Comparison of ENCODE assay signal across 19 mouse cellular contexts in genomic region chr6:97995606-97996307, GRCm38 (mm10).
DNase-seq lines count a peak whose midpoint lies in the region; ATAC-seq and TF ChIP-seq lines count a peak whose summit lies in the region.
"Had no signal": no experiment of that assay in that cellular context is flagged by ENCODE, and none has a peak within 500 bp of the region (broad histone marks: within the 10 kb centered on the region; RNA-seq: fewer than 3 reads in every experiment).

No protein-coding gene starts in this region.

- WGBS in liver, postnatal 0 days (ENCODE audit: insufficient replicate concordance): 33% methylated on average over 11 of the region's 11 CpGs
- WGBS in liver, embryonic 12.5 days (ENCODE audit: insufficient replicate concordance): 42% methylated on average over 11 of the region's 11 CpGs

- peak; percentile 15 for DNase-seq in liver, postnatal 0 days
- peak; percentile 15 for DNase-seq in MEL (ENCODE audit: low read depth, low spot score)
- DNase-seq in cerebellum, postnatal 14 days: no peak
- DNase-seq in left cerebral cortex, postnatal 10 days (ENCODE audit: extremely low spot score in 1 of 2, low spot score in 2 of 2): no peak
- DNase-seq: adrenal gland, postnatal 36 days; cerebellum, adult 8-10 months; gastrocnemius, postnatal 25 days; kidney, adult 8-10 months; lung, adult 2 months; midbrain, embryonic 14.5 days; right cerebral cortex, adult 18-20 months; thymus, postnatal 4 days had no signal

- no peak for TF ChIP-seq POLR2A in MEL (IDR thresholded peaks at IDR 0.05; ENCODE audit: control insufficient read depth in 1 of 2, insufficient read depth in 1 of 2, low read depth in 1 of 2, low read length in 2 of 2, poor library complexity in 1 of 2)

- TF ChIP-seq EP300 in liver, postnatal 0 days (IDR thresholded peaks at IDR 0.05; ENCODE audit: low read depth): no peak
- TF ChIP-seq EP300 in MEL (IDR thresholded peaks at IDR 0.05; ENCODE audit: low read depth in 1 of 2, low read length in 2 of 2): no peak

- H3K79me2 ChIP-seq in MEL (ENCODE audit: control insufficient read depth, insufficient read depth, low read length, poor library complexity): no peaks in the 10 kb centered on the region

- no peak overlapping the region for H3K4me3 ChIP-seq in liver, postnatal 0 days (ENCODE audit: low read depth, low read length)
- no peak overlapping the region for H3K4me3 ChIP-seq in liver, embryonic 12.5 days
- no peak overlapping the region for H3K4me3 ChIP-seq in MEL (ENCODE audit: control insufficient read depth in 1 of 2, insufficient read depth in 1 of 2, low read depth in 2 of 2, low read length in 2 of 2)
- H3K4me3 ChIP-seq: embryonic facial prominence, embryonic 13.5 days; forebrain, embryonic 15.5 days; heart, embryonic 10.5 days; limb, embryonic 15.5 days had no signal

- H3K9ac ChIP-seq in liver, postnatal 0 days (replicated peaks): no peak overlapping the region
- H3K9ac ChIP-seq in liver, embryonic 12.5 days: no peak overlapping the region
- no peak overlapping the region for H3K9ac ChIP-seq in MEL (ENCODE audit: control insufficient read depth, low read depth, low read length, poor library complexity, severe bottlenecking)
- H3K9ac ChIP-seq: embryonic facial prominence, embryonic 13.5 days; forebrain, embryonic 15.5 days; limb, embryonic 15.5 days had no signal

- H3K36me3 ChIP-seq in liver, postnatal 0 days (replicated peaks; ENCODE audit: insufficient read depth, low read length): no peaks in the 10 kb centered on the region
- H3K36me3 ChIP-seq in liver, embryonic 12.5 days: no peaks in the 10 kb centered on the region
- H3K36me3 ChIP-seq in MEL (ENCODE audit: control insufficient read depth in 1 of 2, insufficient read depth in 2 of 2, low read length in 2 of 2): no peaks in the 10 kb centered on the region
- H3K36me3 ChIP-seq: embryonic facial prominence, embryonic 13.5 days; forebrain, embryonic 15.5 days; limb, embryonic 15.5 days had no signal

- TF ChIP-seq CTCF in liver, postnatal 0 days (IDR thresholded peaks at IDR 0.05; ENCODE audit: low read depth): no peak
- no peak for TF ChIP-seq CTCF in MEL (IDR thresholded peaks at IDR 0.05 in 2 of 3, conservative IDR thresholded peaks at IDR 0.05 in 1 of 3; ENCODE audit: control insufficient read depth in 1 of 3, insufficient read depth in 1 of 3, low read depth in 2 of 3, low read length in 3 of 3, poor library complexity in 1 of 3, severe bottlenecking in 1 of 3)

- ATAC-seq in liver, postnatal 0 days: no peak
- no peak for ATAC-seq in liver, embryonic 12.5 days
- peak; percentile 96 for ATAC-seq in common myeloid progenitor, adult 5-6 weeks (replicated peaks; ENCODE audit: low read depth, poor library complexity, severe bottlenecking)
- ATAC-seq in monocyte, adult 5-6 weeks (replicated peaks; ENCODE audit: insufficient number of reproducible peaks, low FRiP score, low TSS enrichment, poor library complexity, severe bottlenecking): 0 out of 2 replicates have a peak, but pooled peaks have one; percentile 35
- ATAC-seq: forebrain, embryonic 15.5 days had no signal

- no peak overlapping the region for H3K27ac ChIP-seq in liver, postnatal 0 days (ENCODE audit: low read depth)
- H3K27ac ChIP-seq in liver, embryonic 12.5 days: no peak overlapping the region
- H3K27ac ChIP-seq in MEL (ENCODE audit: control insufficient read depth, low read depth, low read length): no peak overlapping the region
- H3K27ac ChIP-seq: embryonic facial prominence, embryonic 13.5 days; forebrain, embryonic 15.5 days; heart, embryonic 10.5 days; limb, embryonic 15.5 days had no signal

- H3K4me1 ChIP-seq in liver, postnatal 0 days (ENCODE audit: insufficient read depth): no peaks in the 10 kb centered on the region
- H3K4me1 ChIP-seq in liver, embryonic 12.5 days: no peaks in the 10 kb centered on the region
- H3K4me1 ChIP-seq in MEL (ENCODE audit: control insufficient read depth in 1 of 2, insufficient read depth in 2 of 2, low read length in 2 of 2): no peaks in the 10 kb centered on the region
- H3K4me1 ChIP-seq: embryonic facial prominence, embryonic 13.5 days; forebrain, embryonic 15.5 days had no signal

- H3K4me2 ChIP-seq in liver, postnatal 0 days (ENCODE audit: low read depth, low read length): peak overlapping the region; percentile 3; the same call in 1 of the 2 replicates
- H3K4me2 ChIP-seq in liver, embryonic 12.5 days: no peak overlapping the region
- H3K4me2 ChIP-seq: embryonic facial prominence, embryonic 13.5 days; forebrain, embryonic 15.5 days; limb, embryonic 15.5 days had no signal

- no peak for TF ChIP-seq RAD21 in MEL (IDR thresholded peaks at IDR 0.05; ENCODE audit: low read depth, low read length)

- H3K27me3 ChIP-seq in liver, postnatal 0 days (ENCODE audit: insufficient read depth, low read length): no peaks in the 10 kb centered on the region
- no peaks in the 10 kb centered on the region; the same call in 1 of the 2 replicates for H3K27me3 ChIP-seq in liver, embryonic 12.5 days (replicated peaks)
- no peaks in the 10 kb centered on the region for H3K27me3 ChIP-seq in MEL (ENCODE audit: control insufficient read depth in 1 of 2, insufficient read depth in 2 of 2, low read length in 2 of 2)
- H3K27me3 ChIP-seq: embryonic facial prominence, embryonic 13.5 days; forebrain, embryonic 15.5 days; limb, embryonic 15.5 days had no signal

- intact Hi-C loops in left cerebral cortex, postnatal 10 days (cut with DNase I): no loop called here

- H3K9me3 ChIP-seq in liver, postnatal 0 days (ENCODE audit: low read length): no peaks in the 10 kb centered on the region
- no peaks in the 10 kb centered on the region for H3K9me3 ChIP-seq in liver, embryonic 12.5 days (replicated peaks)
- H3K9me3 ChIP-seq in MEL (replicated peaks; ENCODE audit: insufficient read depth, low read length): no peaks in the 10 kb centered on the region
- H3K9me3 ChIP-seq: embryonic facial prominence, embryonic 13.5 days; forebrain, embryonic 15.5 days; heart, embryonic 10.5 days; limb, embryonic 15.5 days had no signal

TF ChIP-seq in MEL, 35 proteins besides CTCF, POLR2A, EP300 and RAD21:
- TF ChIP-seq E2F4 (IDR thresholded peaks at IDR 0.05; ENCODE audit: borderline replicate concordance, low read depth, low read length): no peak
- TF ChIP-seq POLR2AphosphoS2 (IDR thresholded peaks at IDR 0.05; ENCODE audit: low read length): no peak
- no peak for TF ChIP-seq MAX (IDR thresholded peaks at IDR 0.05; ENCODE audit: low read length)
- TF ChIP-seq ZMIZ1 (IDR thresholded peaks at IDR 0.05; ENCODE audit: low read depth, low read length): no peak
- TF ChIP-seq GATA1 (IDR thresholded peaks at IDR 0.05; ENCODE audit: low read depth, low read length): no peak
- no peak for TF ChIP-seq SIN3A (IDR thresholded peaks at IDR 0.05; ENCODE audit: low read length)

Comparison
In these comparisons a context has a peak if more than half of its experiments do, and no peak if none do; other contexts are left out.
1. ATAC-seq: peak in common myeloid progenitor, adult 5-6 weeks (single experiment) and monocyte, adult 5-6 weeks (single experiment); none in liver, postnatal 0 days (single experiment) and liver, embryonic 12.5 days (single experiment).
2. DNase-seq: peak in liver, postnatal 0 days (single experiment) and MEL (single experiment); none in cerebellum, postnatal 14 days (0 of 2) and left cerebral cortex, postnatal 10 days (0 of 2).